Mouse (Mus musculus): ENCODE results near the gene Ifna4. TPM values are rescaled to one million over a fixed set of nuclear protein-coding genes. Genes with fewer than 3 reads are reported as not detected.
"Not testable (repeated sequence)": the region's sequence is repeated elsewhere in the genome, so short reads cannot be mapped to it uniquely, and the experiment has no call there.

The Ifna4 gene
- polyA plus RNA-seq (2015; fragmentation: Nextera tagmentation; extraction: Ambion mirVana), result not detected in 2 replicates

DNA sequence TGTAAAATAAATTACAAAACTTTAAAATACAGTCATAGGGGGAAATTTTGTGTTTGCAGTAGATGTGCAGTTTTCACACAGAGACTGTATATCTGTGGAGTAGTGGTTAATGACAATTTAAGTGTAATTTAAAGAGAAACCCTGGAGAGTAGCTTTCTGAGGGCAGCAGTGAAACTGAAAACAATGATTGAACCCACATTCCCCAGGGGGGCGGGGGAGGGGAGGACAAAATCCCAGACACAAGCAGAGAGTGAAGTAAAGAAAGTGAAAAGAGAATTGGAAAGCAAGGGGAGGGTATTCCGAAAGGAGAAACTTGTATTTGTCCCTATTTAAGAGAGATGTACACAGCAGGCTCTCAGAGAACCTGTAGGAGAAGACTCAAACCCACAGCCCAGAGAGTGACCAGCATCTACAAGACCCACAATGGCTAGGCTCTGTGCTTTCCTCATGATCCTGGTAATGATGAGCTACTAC, at the start of gene Ifna4:
Ifna4 (plus strand) TSS at position 424 of the 474 bp plus-strand sequence.
- no peak within 1 kb of the TSS for H3K27ac ChIP-seq
- H3K27me3 ChIP-seq (replicated peaks), result no peaks in the 10 kb centered on the region
- H3K9ac ChIP-seq, result no peak within 1 kb of the TSS
- H3K36me3 ChIP-seq, result no peaks in the 10 kb centered on the region
- H3K4me1 ChIP-seq, result no peaks in the 10 kb centered on the region
- H3K4me3 ChIP-seq (replicated peaks), result no peak within 1 kb of the TSS
- H3K9me3 ChIP-seq, result no peaks in the 10 kb centered on the region
- H3K4me2 ChIP-seq, result no peak within 1 kb of the TSS
- ATAC-seq (ENCODE audit: insufficient read depth, low FRiP score, low read depth), result no peak
- 47% methylated on average over 2 of the region's 2 CpGs for WGBS

DNA sequence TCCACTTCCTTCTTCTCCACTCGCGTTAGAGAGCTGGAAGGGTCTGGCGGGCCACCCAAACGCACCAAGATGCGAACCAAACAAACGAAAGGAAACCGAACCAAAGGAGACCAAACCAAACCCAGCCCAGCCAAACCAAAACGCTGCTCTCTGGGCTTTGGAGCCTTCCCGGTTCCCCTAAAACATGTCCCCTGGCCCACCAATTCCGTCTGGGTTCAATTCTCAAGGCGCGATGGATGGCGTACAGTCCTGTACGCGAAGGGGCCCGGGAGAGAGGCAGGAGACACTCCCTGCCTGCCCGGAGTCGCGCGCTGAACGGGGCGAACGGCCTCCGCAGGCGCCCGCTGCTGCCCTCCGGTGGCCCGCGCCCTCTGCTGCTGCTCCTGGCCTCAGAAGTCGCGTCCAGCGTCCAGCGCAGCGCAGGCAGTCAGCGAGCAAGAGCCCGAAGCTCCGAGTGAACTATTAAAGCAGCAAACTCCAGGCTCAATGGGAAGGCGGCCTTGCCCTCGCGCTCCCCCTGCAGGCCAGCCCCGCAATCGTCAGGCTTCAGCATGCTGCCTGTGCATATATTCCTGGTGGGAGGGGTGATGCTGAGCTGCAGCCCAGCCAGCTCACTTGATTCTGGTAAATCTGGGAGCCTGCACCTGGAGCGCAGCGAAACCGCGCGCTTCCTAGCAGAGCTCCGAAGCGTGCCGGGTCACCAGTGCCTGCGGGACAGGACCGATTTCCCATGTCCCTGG, 47.6 kb upstream of the Ifna4 start, which contains the start of gene Gm13275:
Gm13275 (plus strand) TSS at position 552 of the 740 bp plus-strand sequence.
- not testable (repeated sequence) for H3K9ac ChIP-seq; ATAC-seq (ENCODE audit: insufficient read depth, low FRiP score, low read depth); H3K9me3 ChIP-seq; H3K4me3 ChIP-seq (replicated peaks); H3K4me1 ChIP-seq; H3K36me3 ChIP-seq; H3K4me2 ChIP-seq; H3K27me3 ChIP-seq (replicated peaks); H3K27ac ChIP-seq
- 0% methylated on average over 7 of the region's 52 CpGs for WGBS

DNA sequence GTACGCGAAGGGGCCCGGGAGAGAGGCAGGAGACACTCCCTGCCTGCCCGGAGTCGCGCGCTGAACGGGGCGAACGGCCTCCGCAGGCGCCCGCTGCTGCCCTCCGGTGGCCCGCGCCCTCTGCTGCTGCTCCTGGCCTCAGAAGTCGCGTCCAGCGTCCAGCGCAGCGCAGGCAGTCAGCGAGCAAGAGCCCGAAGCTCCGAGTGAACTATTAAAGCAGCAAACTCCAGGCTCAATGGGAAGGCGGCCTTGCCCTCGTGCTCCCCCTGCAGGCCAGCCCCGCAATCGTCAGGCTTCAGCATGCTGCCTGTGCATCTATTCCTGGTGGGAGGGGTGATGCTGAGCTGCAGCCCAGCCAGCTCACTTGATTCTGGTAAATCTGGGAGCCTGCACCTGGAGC, 44.6 kb upstream of the Ifna4 start, which contains the start of gene Gm13279:
Gm13279 (plus strand) TSS at position 301 of the 400 bp plus-strand sequence.
- no CpG with 5 or more reads among the region's 28 CpGs for WGBS

DNA sequence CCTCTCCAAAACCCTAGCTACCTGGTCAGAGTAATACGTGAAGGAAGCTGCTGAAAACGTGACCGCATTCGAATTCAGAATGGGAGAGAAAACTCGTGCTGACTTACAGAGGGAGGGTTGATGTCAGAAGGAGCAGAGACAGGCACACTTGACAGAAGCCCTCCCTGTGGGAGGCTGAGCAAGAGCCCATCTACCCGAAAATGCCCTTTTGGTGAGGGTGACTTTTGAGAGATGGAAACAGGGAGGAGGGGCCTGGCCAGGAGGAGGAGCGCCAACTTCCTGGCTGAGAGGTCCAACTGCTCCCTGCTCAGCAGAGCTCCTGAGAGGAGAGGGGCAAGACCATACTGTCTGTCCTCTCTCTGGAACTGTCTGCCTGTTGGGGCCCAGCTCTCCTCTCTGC, 42.3 kb upstream of the Ifna4 start, which contains the start of gene Gm13285:
Gm13285 (plus strand) TSS at position 301 of the 400 bp plus-strand sequence.
- ATAC-seq (ENCODE audit: insufficient read depth, low FRiP score, low read depth), result not testable (repeated sequence)
- 19% methylated on average over 5 of the region's 7 CpGs for WGBS

More for the DNA sequence above, 44.6 kb upstream of the Ifna4 start, which contains the start of gene Gm13279:
- H3K36me3 ChIP-seq; H3K27me3 ChIP-seq (replicated peaks); H3K9ac ChIP-seq; H3K4me2 ChIP-seq; H3K4me1 ChIP-seq; H3K27ac ChIP-seq; ATAC-seq (ENCODE audit: insufficient read depth, low FRiP score, low read depth); H3K9me3 ChIP-seq; H3K4me3 ChIP-seq (replicated peaks): not testable (repeated sequence)

DNA sequence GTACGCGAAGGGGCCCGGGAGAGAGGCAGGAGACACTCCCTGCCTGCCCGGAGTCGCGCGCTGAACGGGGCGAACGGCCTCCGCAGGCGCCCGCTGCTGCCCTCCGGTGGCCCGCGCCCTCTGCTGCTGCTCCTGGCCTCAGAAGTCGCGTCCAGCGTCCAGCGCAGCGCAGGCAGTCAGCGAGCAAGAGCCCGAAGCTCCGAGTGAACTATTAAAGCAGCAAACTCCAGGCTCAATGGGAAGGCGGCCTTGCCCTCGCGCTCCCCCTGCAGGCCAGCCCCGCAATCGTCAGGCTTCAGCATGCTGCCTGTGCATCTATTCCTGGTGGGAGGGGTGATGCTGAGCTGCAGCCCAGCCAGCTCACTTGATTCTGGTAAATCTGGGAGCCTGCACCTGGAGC, 38.7 kb upstream of the Ifna4 start, which contains the start of gene Gm13287:
Gm13287 (plus strand) TSS at position 301 of the 400 bp plus-strand sequence.
- not testable (repeated sequence) for H3K4me3 ChIP-seq (replicated peaks); H3K27me3 ChIP-seq (replicated peaks); ATAC-seq (ENCODE audit: insufficient read depth, low FRiP score, low read depth); H3K9me3 ChIP-seq; H3K27ac ChIP-seq; H3K9ac ChIP-seq; H3K36me3 ChIP-seq; H3K4me1 ChIP-seq
- no CpG with 5 or more reads among the region's 29 CpGs for WGBS
- peak within 1 kb of the TSS; percentile 33; the same call in 1 of the 2 replicates for H3K4me2 ChIP-seq

More for the DNA sequence above, 42.3 kb upstream of the Ifna4 start, which contains the start of gene Gm13285:
- H3K9ac ChIP-seq; H3K4me2 ChIP-seq; H3K9me3 ChIP-seq; H3K4me3 ChIP-seq (replicated peaks); H3K27me3 ChIP-seq (replicated peaks); H3K27ac ChIP-seq; H3K36me3 ChIP-seq; H3K4me1 ChIP-seq: not testable (repeated sequence)

DNA sequence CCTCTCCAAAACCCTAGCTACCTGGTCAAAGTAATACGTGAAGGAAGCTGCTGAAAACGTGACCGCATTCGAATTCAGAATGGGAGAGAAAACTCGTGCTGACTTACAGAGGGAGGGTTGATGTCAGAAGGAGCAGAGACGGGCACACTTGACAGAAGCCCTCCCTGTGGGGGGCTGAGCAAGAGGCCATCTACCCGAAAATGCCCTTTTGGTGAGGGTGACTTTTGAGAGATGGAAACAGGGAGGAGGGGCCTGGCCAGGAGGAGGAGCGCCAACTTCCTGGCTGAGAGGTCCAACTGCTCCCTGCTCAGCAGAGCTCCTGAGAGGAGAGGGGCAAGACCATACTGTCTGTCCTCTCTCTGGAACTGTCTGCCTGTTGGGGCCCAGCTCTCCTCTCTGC, 36.4 kb upstream of the Ifna4 start, which contains the start of gene Gm13288:
Gm13288 (plus strand) TSS at position 301 of the 400 bp plus-strand sequence.
- WGBS, result no CpG with 5 or more reads among the region's 8 CpGs
- H3K27ac ChIP-seq; H3K9me3 ChIP-seq; H3K9ac ChIP-seq; H3K36me3 ChIP-seq; H3K4me2 ChIP-seq; H3K4me1 ChIP-seq; H3K27me3 ChIP-seq (replicated peaks); ATAC-seq (ENCODE audit: insufficient read depth, low FRiP score, low read depth): not testable (repeated sequence)
- 0 out of 2 replicates have a peak within 1 kb of the TSS, but pooled peaks have one; percentile 23 for H3K4me3 ChIP-seq (replicated peaks)

DNA sequence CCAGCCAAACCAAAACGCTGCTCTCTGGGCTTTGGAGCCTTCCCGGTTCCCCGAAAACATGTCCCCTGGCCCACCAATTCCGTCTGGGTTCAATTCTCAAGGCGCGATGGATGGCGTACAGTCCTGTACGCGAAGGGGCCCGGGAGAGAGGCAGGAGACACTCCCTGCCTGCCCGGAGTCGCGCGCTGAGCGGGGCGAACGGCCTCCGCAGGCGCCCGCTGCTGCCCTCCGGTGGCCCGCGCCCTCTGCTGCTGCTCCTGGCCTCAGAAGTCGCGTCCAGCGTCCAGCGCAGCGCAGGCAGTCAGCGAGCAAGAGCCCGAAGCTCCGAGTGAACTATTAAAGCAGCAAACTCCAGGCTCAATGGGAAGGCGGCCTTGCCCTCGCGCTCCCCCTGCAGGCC, 35.9 kb upstream of the Ifna4 start:
- H3K4me3 ChIP-seq (replicated peaks), result 0 out of 2 replicates have a peak overlapping the region, but pooled peaks have one; percentile 23
- H3K4me2 ChIP-seq; H3K9me3 ChIP-seq; H3K4me1 ChIP-seq; ATAC-seq (ENCODE audit: insufficient read depth, low FRiP score, low read depth); H3K36me3 ChIP-seq; H3K9ac ChIP-seq; H3K27ac ChIP-seq; H3K27me3 ChIP-seq (replicated peaks): not testable (repeated sequence)
- 0% methylated on average over 14 of the region's 34 CpGs for WGBS

DNA sequence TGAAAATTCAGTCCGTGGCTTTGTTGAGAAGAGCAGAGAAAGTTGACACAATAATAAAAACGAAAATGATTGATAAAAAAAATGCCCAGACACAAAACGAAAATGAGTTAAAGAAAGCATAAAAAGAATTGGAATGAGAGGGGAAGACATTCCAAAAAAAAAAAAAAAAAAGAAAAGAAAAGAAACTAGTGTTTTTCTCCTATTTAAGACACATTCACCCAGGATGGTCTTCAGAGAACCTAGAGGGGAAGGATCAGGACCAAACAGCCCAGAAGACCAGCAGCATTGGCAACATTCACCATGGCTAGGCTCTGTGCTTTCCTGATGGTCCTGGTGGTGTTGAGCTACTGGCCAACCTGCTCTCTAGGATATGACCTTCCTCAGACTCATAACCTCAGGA, 25.7 kb upstream of the Ifna4 start, which contains the start of gene Ifna7:
Ifna7 (plus strand) TSS at position 301 of the 400 bp plus-strand sequence.
- no peaks in the 10 kb centered on the region for H3K27me3 ChIP-seq (replicated peaks)
- no peaks in the 10 kb centered on the region for H3K9me3 ChIP-seq
- H3K4me2 ChIP-seq, result no peak within 1 kb of the TSS
- no peak within 1 kb of the TSS for H3K9ac ChIP-seq
- H3K4me1 ChIP-seq, result no peaks in the 10 kb centered on the region
- WGBS, result 55% methylated on average over 3 of the region's 3 CpGs
- ATAC-seq (ENCODE audit: insufficient read depth, low FRiP score, low read depth), result no peak
- no peak within 1 kb of the TSS for H3K27ac ChIP-seq
- H3K4me3 ChIP-seq (replicated peaks), result no peak within 1 kb of the TSS
- no peaks in the 10 kb centered on the region for H3K36me3 ChIP-seq

DNA sequence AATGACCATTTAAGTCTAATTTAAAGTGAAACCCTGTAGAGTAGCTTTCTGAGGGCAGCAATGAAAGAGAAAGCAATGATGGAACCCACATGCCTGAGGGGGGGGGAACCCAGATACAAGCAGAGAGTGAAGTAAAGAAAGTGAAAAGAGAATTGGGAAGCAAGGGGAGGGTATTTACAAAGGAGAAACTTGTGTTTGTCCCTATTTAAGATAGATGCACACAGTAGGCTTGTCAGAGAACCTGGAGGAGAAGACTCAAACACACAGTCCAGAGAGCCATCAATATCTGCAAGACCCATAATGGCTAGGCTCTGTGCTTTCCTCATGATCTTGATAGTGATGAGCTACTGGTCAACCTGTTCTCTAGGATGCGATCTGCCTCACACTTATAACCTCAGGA, 22.0 kb upstream of the Ifna4 start, which contains the start of gene Ifna11:
Ifna11 (plus strand) TSS at position 301 of the 400 bp plus-strand sequence.
- H3K36me3 ChIP-seq, result no peaks in the 10 kb centered on the region
- WGBS, result 85% methylated on average over 1 of the region's 1 CpGs
- H3K9me3 ChIP-seq, result no peaks in the 10 kb centered on the region
- no peak within 1 kb of the TSS for H3K9ac ChIP-seq
- H3K4me2 ChIP-seq, result no peak within 1 kb of the TSS
- no peaks in the 10 kb centered on the region for H3K27me3 ChIP-seq (replicated peaks)
- H3K27ac ChIP-seq, result no peak within 1 kb of the TSS
- H3K4me1 ChIP-seq, result no peaks in the 10 kb centered on the region
- ATAC-seq (ENCODE audit: insufficient read depth, low FRiP score, low read depth), result no peak
- no peak within 1 kb of the TSS for H3K4me3 ChIP-seq (replicated peaks)

DNA sequence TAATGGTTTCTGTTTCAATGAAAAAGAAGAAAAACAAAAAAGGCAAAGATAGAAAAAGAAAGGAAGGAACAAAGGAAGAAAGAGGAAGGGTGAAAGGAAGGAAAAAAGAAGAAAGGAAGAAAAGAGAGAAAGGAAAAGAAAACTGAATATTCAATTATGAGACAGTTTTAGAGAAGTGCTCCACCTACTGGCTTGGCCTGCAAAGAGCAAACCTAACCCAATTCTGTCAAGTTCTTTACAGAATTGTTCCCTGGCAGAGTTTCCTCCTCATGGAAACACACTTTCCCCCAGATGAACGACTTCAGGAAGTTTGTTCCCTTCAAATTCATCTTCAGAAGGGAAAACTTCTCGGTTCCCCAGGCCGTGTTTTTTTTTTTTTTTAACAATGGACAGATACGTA, 18.7 kb upstream of the Ifna4 start:
- H3K27me3 ChIP-seq (replicated peaks), result no peaks in the 10 kb centered on the region
- no peak overlapping the region for H3K4me3 ChIP-seq (replicated peaks)
- H3K4me2 ChIP-seq, result no peak overlapping the region
- no peak for ATAC-seq (ENCODE audit: insufficient read depth, low FRiP score, low read depth)
- no peak overlapping the region for H3K27ac ChIP-seq
- H3K9ac ChIP-seq, result no peak overlapping the region
- H3K9me3 ChIP-seq, result no peaks in the 10 kb centered on the region
- WGBS, result 22% methylated on average over 4 of the region's 4 CpGs
- no peaks in the 10 kb centered on the region for H3K36me3 ChIP-seq
- H3K4me1 ChIP-seq, result no peaks in the 10 kb centered on the region

DNA sequence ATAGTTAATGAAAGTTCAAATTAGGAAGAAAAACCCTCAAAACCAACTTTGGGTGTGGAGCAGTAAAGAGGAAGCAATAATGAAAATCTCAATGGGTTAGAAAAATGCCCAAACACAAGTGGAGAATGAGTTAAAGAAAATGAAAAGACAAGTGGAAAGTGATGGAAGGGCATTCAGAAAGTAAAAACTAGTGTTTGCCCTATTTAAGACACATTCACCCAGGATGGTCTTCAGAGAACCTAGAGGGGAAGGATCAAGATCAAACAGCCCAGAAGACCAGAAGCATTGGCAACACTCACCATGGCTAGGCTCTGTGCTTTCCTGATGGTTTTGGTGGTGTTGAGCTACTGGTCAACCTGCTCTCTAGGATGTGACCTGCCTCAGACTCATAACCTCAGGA, 14.5 kb upstream of the Ifna4 start, which contains the start of gene Ifna6:
Ifna6 (plus strand) TSS at position 301 of the 400 bp plus-strand sequence.
- not testable (repeated sequence) for H3K27me3 ChIP-seq (replicated peaks); H3K27ac ChIP-seq; ATAC-seq (ENCODE audit: insufficient read depth, low FRiP score, low read depth); H3K9ac ChIP-seq; H3K9me3 ChIP-seq; H3K4me2 ChIP-seq; H3K36me3 ChIP-seq; H3K4me1 ChIP-seq; H3K4me3 ChIP-seq (replicated peaks)

DNA sequence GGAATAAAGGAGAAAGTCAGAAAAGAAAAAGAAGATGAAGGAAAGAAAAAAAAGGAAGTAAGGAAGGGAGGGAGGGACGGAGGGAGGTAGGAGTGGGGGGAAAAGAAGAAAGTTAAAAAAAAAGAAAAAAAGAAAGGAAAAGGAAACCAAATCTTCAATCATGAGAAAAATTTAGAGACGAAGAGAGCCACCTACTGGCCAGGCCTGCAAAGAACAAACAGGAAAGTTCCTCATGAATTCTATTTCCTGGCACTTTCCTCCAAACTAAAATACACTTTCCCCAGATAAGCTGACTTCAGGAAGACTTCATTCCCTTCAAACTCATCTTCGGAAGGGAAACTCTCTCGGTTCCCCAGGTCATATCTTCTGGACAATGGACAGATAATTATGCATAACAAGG, 11.1 kb upstream of the Ifna4 start:
- Histone ChIP-seq H3K27ac (no peak overlapping the region), H3K4me3 (replicated peaks) (no peak overlapping the region), H3K36me3 (no peaks in the 10 kb centered on the region), H3K27me3 (replicated peaks) (no peaks in the 10 kb centered on the region), H3K4me1 (no peaks in the 10 kb centered on the region), H3K9me3 (no peaks in the 10 kb centered on the region), H3K4me2 (no peak overlapping the region), H3K9ac (no peak overlapping the region)
- ATAC-seq (ENCODE audit: insufficient read depth, low FRiP score, low read depth), result no peak
- 38% methylated on average over 4 of the region's 4 CpGs for WGBS
